In the genomic region with DNA sequence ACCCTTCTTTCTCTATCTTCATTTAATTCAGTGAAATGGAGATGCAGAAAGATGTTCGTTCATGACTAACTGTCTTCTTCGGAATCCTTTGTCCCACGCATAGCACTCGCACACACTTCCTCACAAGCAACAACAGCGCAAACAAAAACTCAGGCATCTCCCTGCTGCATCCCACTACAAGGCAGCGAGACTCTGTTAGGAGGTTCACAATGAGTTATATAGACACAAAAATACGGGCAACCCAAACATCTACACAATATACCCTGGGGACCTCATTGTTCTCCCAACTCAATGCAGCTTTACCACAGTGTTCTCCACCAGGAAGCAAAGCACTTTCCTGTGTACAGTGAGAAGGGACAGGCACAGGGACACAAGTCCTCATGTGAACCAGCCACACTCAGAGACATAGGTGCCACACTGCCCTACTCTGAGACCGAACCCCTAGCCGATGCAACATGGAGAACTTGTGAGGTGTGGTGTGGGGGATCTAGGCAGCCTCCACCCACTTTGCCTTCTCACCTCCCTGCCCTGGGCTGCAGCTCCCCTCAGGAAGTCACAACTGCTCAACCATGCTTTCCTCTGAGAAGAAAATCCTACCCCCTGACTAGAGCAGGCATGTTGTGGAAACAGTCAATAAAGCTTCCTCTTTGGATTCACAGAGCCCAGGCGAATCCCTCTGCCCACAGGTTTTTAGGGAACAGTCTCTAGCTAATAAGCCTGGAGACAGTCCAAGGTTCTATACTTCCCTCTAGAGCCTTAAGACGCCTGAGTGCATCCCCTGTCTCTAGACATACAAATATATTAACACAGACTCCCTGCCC, we compare ENCODE assay signal across 13 mouse cellular contexts. TPM values are rescaled to one million over a fixed set of nuclear protein-coding genes. Genes with fewer than 3 reads are reported as not detected.
DNase-seq lines count a peak whose midpoint lies in the region; ATAC-seq lines count a peak whose summit lies in the region.
"Had no signal": no experiment of that assay in that cellular context is flagged by ENCODE, and none has a peak within 500 bp of the region (broad histone marks: within the 10 kb centered on the region; RNA-seq: fewer than 3 reads in every experiment).

No protein-coding gene starts in this region.

- no peaks in the 10 kb centered on the region for H3K9me3 ChIP-seq in hindbrain, embryonic 10.5 days
- no peaks in the 10 kb centered on the region for H3K9me3 ChIP-seq in midbrain, embryonic 13.5 days
- H3K9me3 ChIP-seq: heart, embryonic 12.5 days had no signal

- H3K36me3 ChIP-seq in hindbrain, embryonic 10.5 days = no peaks in the 10 kb centered on the region
- no peaks in the 10 kb centered on the region for H3K36me3 ChIP-seq in midbrain, embryonic 13.5 days
- H3K36me3 ChIP-seq: heart, embryonic 12.5 days had no signal

- no peak for ATAC-seq in midbrain, embryonic 13.5 days
- no peak for ATAC-seq in CD4-positive, CD25-positive, alpha-beta regulatory T cell, adult 4 months

- H3K27ac ChIP-seq in hindbrain, embryonic 10.5 days = peak overlapping the region; percentile 17; the same call in 1 of the 2 replicates
- H3K27ac ChIP-seq in midbrain, embryonic 13.5 days = peak overlapping the region; percentile 93

- peaks cover 88% of the 10 kb centered on the region for H3K4me1 ChIP-seq in hindbrain, embryonic 10.5 days (replicated peaks)
- peaks cover 88% of the 10 kb centered on the region for H3K4me1 ChIP-seq in midbrain, embryonic 13.5 days (replicated peaks)

- WGBS in hindbrain, embryonic 10.5 days = 4% methylated on average over 11 of the region's 11 CpGs
- WGBS in midbrain, embryonic 13.5 days = 8% methylated on average over 11 of the region's 11 CpGs

- H3K4me2 ChIP-seq in midbrain, embryonic 13.5 days (replicated peaks) = peak overlapping the region; percentile 65

- H3K4me3 ChIP-seq in hindbrain, embryonic 10.5 days = peak overlapping the region; percentile 38
- H3K4me3 ChIP-seq in midbrain, embryonic 13.5 days (replicated peaks) = peak overlapping the region; percentile 49

- H3K9ac ChIP-seq in midbrain, embryonic 13.5 days (replicated peaks) = peak overlapping the region; percentile 80
- H3K9ac ChIP-seq: heart, embryonic 12.5 days had no signal

- peak; percentile 22 for DNase-seq in embryo, embryonic 10.5 days (ENCODE audit: low spot score)
- no peak for DNase-seq in embryo, embryonic 9.5 days (ENCODE audit: extremely low spot score)
- peak; percentile 61 for DNase-seq in brain, adult 2 months (ENCODE audit: low read depth, low spot score)
- DNase-seq in hindbrain, embryonic 10.5 days (ENCODE audit: low spot score) = no peak
- DNase-seq in ovary, adult 18-20 months (ENCODE audit: low spot score) = no peak
- DNase-seq in ovary, postnatal 14 days (ENCODE audit: low spot score) = no peak
- DNase-seq: cerebellum, adult 2 months; kidney, adult 8-10 months; lung, adult 18-20 months; thymus, postnatal 36 days had no signal

- H3K27me3 ChIP-seq in hindbrain, embryonic 10.5 days (ENCODE audit: insufficient read depth, poor library complexity, severe bottlenecking) = peaks cover 100% of the 10 kb centered on the region
- H3K27me3 ChIP-seq in midbrain, embryonic 13.5 days = peaks cover 86% of the 10 kb centered on the region

RNA-seq across cellular contexts. Expression of a gene that starts 3.6 kb away (rescaled TPM):
- 9.9 and 14.0 TPM in 2 replicates for polyA plus RNA-seq in hindbrain, embryonic 10.5 days (2016; fragmentation: Nextera tagmentation; extraction: Ambion mirVana)
- 21.4 and 25.3 TPM in 2 replicates for polyA plus RNA-seq in midbrain, embryonic 13.5 days (2015; fragmentation: Nextera tagmentation; extraction: Ambion mirVana)
- polyA plus RNA-seq in CD4-positive, CD25-positive, alpha-beta regulatory T cell, adult 4 months (2017; shearing (Covaris generic)) = 1 to 10 TPM in 1 of 2 experiments, under 1 TPM in 1; 0.77 to 1.2 TPM

RNA-seq across cellular contexts. Expression of a gene that starts 3.6 kb away (rescaled TPM):
- polyA plus RNA-seq in hindbrain, embryonic 10.5 days (2016; fragmentation: Nextera tagmentation; extraction: Ambion mirVana) = 1.5 and 6.6 TPM in 2 replicates
- polyA plus RNA-seq in midbrain, embryonic 13.5 days (2015; fragmentation: Nextera tagmentation; extraction: Ambion mirVana) = 36.8 and 51.7 TPM in 2 replicates
- not detected for polyA plus RNA-seq in CD4-positive, CD25-positive, alpha-beta regulatory T cell, adult 4 months (2017; shearing (Covaris generic))

RNA-seq across cellular contexts. Expression of a gene that starts 49.1 kb away (rescaled TPM):
- 9.5 and 13.5 TPM in 2 replicates for polyA plus RNA-seq in hindbrain, embryonic 10.5 days (2016; fragmentation: Nextera tagmentation; extraction: Ambion mirVana)
- 4.1 and 4.8 TPM in 2 replicates for polyA plus RNA-seq in midbrain, embryonic 13.5 days (2015; fragmentation: Nextera tagmentation; extraction: Ambion mirVana)
- 10 to 100 TPM; 45.9 to 77.9 TPM for polyA plus RNA-seq in CD4-positive, CD25-positive, alpha-beta regulatory T cell, adult 4 months (2017; shearing (Covaris generic))

RNA-seq across cellular contexts. Expression of a gene that starts 52.5 kb away (rescaled TPM):
- 27.7 and 39.8 TPM in 2 replicates for polyA plus RNA-seq in hindbrain, embryonic 10.5 days (2016; fragmentation: Nextera tagmentation; extraction: Ambion mirVana)
- 94.8 and 97.2 TPM in 2 replicates for polyA plus RNA-seq in midbrain, embryonic 13.5 days (2015; fragmentation: Nextera tagmentation; extraction: Ambion mirVana)
- 10 to 100 TPM; 26.0 to 83.0 TPM for polyA plus RNA-seq in CD4-positive, CD25-positive, alpha-beta regulatory T cell, adult 4 months (2017; shearing (Covaris generic))

Comparison
In these comparisons a context has a peak if more than half of its experiments do, and no peak if none do; other contexts are left out.
1. DNase-seq: peak in embryo, embryonic 10.5 days (single experiment) and brain, adult 2 months (single experiment); none in embryo, embryonic 9.5 days (single experiment), hindbrain, embryonic 10.5 days (single experiment), ovary, adult 18-20 months (single experiment) and ovary, postnatal 14 days (single experiment).